In the genomic region with DNA sequence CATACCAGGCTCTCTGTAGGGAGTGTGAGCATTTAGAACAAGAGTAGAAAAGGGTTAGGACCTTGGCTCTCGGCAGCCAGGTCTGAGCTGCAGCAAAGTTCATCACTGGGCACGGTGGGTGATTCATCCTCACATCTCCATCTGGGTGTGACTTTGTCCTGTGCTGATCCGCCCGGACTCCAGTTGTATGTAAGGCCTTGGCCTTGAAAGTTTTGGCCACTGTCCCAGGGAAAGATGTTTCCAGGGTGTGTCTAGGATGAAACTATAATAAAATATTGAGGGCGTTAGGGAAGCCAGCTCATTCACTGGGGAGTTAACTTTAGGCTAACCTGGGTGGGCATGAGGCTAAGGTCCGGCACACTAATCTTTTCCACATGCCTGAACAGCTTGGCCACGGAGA, we compare ENCODE assay signal across 14 mouse cellular contexts.
DNase-seq lines count a peak whose midpoint lies in the region; ATAC-seq lines count a peak whose summit lies in the region.
"Had no signal": no experiment of that assay in that cellular context is flagged by ENCODE, and none has a peak within 500 bp of the region (broad histone marks: within the 10 kb centered on the region; RNA-seq: fewer than 3 reads in every experiment).

No protein-coding gene starts in this region.

- no peak overlapping the region for H3K4me2 ChIP-seq in heart, embryonic 12.5 days
- H3K4me2 ChIP-seq: forebrain, embryonic 15.5 days; hindbrain, embryonic 13.5 days; kidney, embryonic 15.5 days; liver, embryonic 13.5 days had no signal

- ATAC-seq in heart, embryonic 12.5 days (ENCODE audit: insufficient number of reproducible peaks, low FRiP score): no peak
- no peak for ATAC-seq in megakaryocyte-erythroid progenitor cell, adult 5-6 weeks (replicated peaks; ENCODE audit: low FRiP score, low TSS enrichment, poor library complexity, severe bottlenecking)
- ATAC-seq: forebrain, embryonic 15.5 days had no signal

- H3K27me3 ChIP-seq in heart, embryonic 12.5 days (replicated peaks): no peaks in the 10 kb centered on the region
- H3K27me3 ChIP-seq: forebrain, embryonic 15.5 days; hindbrain, embryonic 13.5 days; kidney, embryonic 15.5 days; liver, embryonic 13.5 days had no signal

- H3K9ac ChIP-seq in heart, embryonic 12.5 days: no peak overlapping the region
- H3K9ac ChIP-seq: forebrain, embryonic 15.5 days; hindbrain, embryonic 13.5 days; kidney, embryonic 15.5 days; liver, embryonic 13.5 days had no signal

- no peaks in the 10 kb centered on the region; the same call in 1 of the 2 replicates for H3K9me3 ChIP-seq in heart, embryonic 12.5 days (replicated peaks)
- H3K9me3 ChIP-seq: forebrain, embryonic 15.5 days; hindbrain, embryonic 13.5 days; kidney, embryonic 15.5 days; liver, embryonic 13.5 days had no signal

- H3K27ac ChIP-seq in heart, embryonic 12.5 days (ENCODE audit: poor library complexity, severe bottlenecking): no peak overlapping the region
- H3K27ac ChIP-seq: forebrain, embryonic 15.5 days; heart, adult 2 months; hindbrain, embryonic 13.5 days; kidney, embryonic 15.5 days; liver, embryonic 13.5 days had no signal

- no peak overlapping the region for H3K4me3 ChIP-seq in heart, embryonic 12.5 days
- H3K4me3 ChIP-seq: forebrain, embryonic 15.5 days; heart, adult 2 months; hindbrain, embryonic 13.5 days; kidney, embryonic 15.5 days; liver, embryonic 13.5 days had no signal

- H3K4me1 ChIP-seq in heart, embryonic 12.5 days (replicated peaks): peaks cover 3% of the 10 kb centered on the region; the same call in 1 of the 2 replicates
- H3K4me1 ChIP-seq: forebrain, embryonic 15.5 days; hindbrain, embryonic 13.5 days; liver, embryonic 13.5 days had no signal

- H3K36me3 ChIP-seq in heart, embryonic 12.5 days: no peaks in the 10 kb centered on the region
- H3K36me3 ChIP-seq: forebrain, embryonic 15.5 days; hindbrain, embryonic 13.5 days; kidney, embryonic 15.5 days; liver, embryonic 13.5 days had no signal

- WGBS in heart, embryonic 12.5 days: 84% methylated on average over 7 of the region's 7 CpGs

- peak; percentile 20 to 63 for DNase-seq in heart, adult 18-20 months
- DNase-seq in 3134 (ENCODE audit: extremely low read depth, insufficient read length, low spot score): peak; percentile 59
- DNase-seq in adrenal gland, postnatal 14 days: peak; percentile 75
- peak; percentile 60 for DNase-seq in lung, postnatal 25 days (ENCODE audit: low spot score)
- DNase-seq in retina, postnatal 1 day: no peak
- DNase-seq in layer of hippocampus, adult 18-20 months (ENCODE audit: low spot score in 2 of 2): no peak
- DNase-seq: liver, embryonic 13.5 days; right cerebral cortex, postnatal 4 days had no signal

Comparison
In these comparisons a context has a peak if more than half of its experiments do, and no peak if none do; other contexts are left out.
1. DNase-seq: peak in heart, adult 18-20 months (2 of 2), 3134 (single experiment), adrenal gland, postnatal 14 days (single experiment) and lung, postnatal 25 days (single experiment); none in retina, postnatal 1 day (single experiment) and layer of hippocampus, adult 18-20 months (0 of 2).